ENCODE assay signal across 24 mouse cellular contexts in genomic region chr2:179146274-179146673, GRCm38 (mm10).
DNase-seq lines count a peak whose midpoint lies in the region; ATAC-seq lines count a peak whose summit lies in the region.
"Had no signal": no experiment of that assay in that cellular context is flagged by ENCODE, and none has a peak within 500 bp of the region (broad histone marks: within the 10 kb centered on the region; RNA-seq: fewer than 3 reads in every experiment).

No protein-coding gene starts in this region.

- H3K4me3 ChIP-seq in kidney, embryonic 16.5 days (ENCODE audit: low read length) = no peak overlapping the region
- H3K4me3 ChIP-seq: embryonic facial prominence, embryonic 15.5 days; erythroblast, embryonic 14.5 days; forebrain, embryonic 10.5 days; gastrocnemius, adult 2 months; heart, embryonic 10.5 days; hindbrain, embryonic 10.5 days; hindbrain, embryonic 15.5 days had no signal

- no peak overlapping the region for H3K9ac ChIP-seq in kidney, embryonic 16.5 days (replicated peaks; ENCODE audit: low read length)
- H3K9ac ChIP-seq: embryonic facial prominence, embryonic 15.5 days; hindbrain, embryonic 15.5 days had no signal

- ATAC-seq in kidney, embryonic 16.5 days (ENCODE audit: low FRiP score, low TSS enrichment) = 0 out of 2 replicates have a peak, but pooled peaks have one; percentile 42
- ATAC-seq: activated CD4-positive, CD25-positive, alpha-beta regulatory T cell, adult 4 months; forebrain, embryonic 14.5 days; inflammation-experienced regulatory T-cells, adult 6 months; Patski had no signal

- no peak overlapping the region for H3K4me2 ChIP-seq in kidney, embryonic 16.5 days (replicated peaks; ENCODE audit: low read depth, low read length)
- H3K4me2 ChIP-seq: embryonic facial prominence, embryonic 15.5 days; hindbrain, embryonic 15.5 days had no signal

- 37% methylated on average over 4 of the region's 4 CpGs for WGBS in kidney, embryonic 16.5 days

- no peak overlapping the region for H3K27ac ChIP-seq in kidney, embryonic 16.5 days (ENCODE audit: low read length)
- H3K27ac ChIP-seq: embryonic facial prominence, embryonic 15.5 days; forebrain, embryonic 10.5 days; gastrocnemius, adult 2 months; heart, embryonic 10.5 days; hindbrain, embryonic 10.5 days; hindbrain, embryonic 15.5 days had no signal

- H3K9me3 ChIP-seq in kidney, embryonic 16.5 days (ENCODE audit: low read length) = no peaks in the 10 kb centered on the region
- H3K9me3 ChIP-seq: embryonic facial prominence, embryonic 15.5 days; forebrain, embryonic 10.5 days; heart, embryonic 10.5 days; hindbrain, embryonic 10.5 days; hindbrain, embryonic 15.5 days had no signal

- no peaks in the 10 kb centered on the region for H3K27me3 ChIP-seq in kidney, embryonic 16.5 days (ENCODE audit: insufficient read depth, low read length)
- H3K27me3 ChIP-seq: CH12.LX; embryonic facial prominence, embryonic 15.5 days; hindbrain, embryonic 15.5 days; Patski had no signal

- H3K4me1 ChIP-seq in kidney, embryonic 16.5 days (ENCODE audit: insufficient read depth, low read length) = no peaks in the 10 kb centered on the region
- H3K4me1 ChIP-seq: heart, embryonic 10.5 days; hindbrain, embryonic 15.5 days had no signal

- H3K36me3 ChIP-seq in kidney, embryonic 16.5 days (ENCODE audit: insufficient read depth, low read length) = no peaks in the 10 kb centered on the region
- H3K36me3 ChIP-seq: embryonic facial prominence, embryonic 15.5 days; forebrain, embryonic 10.5 days; heart, embryonic 10.5 days; hindbrain, embryonic 10.5 days; hindbrain, embryonic 15.5 days had no signal

- DNase-seq in heart, adult 11 months = peak; percentile 44
- DNase-seq in heart, adult 8-10 months (ENCODE audit: low spot score) = no peak
- DNase-seq in kidney, postnatal 4 days = no peak
- DNase-seq in urinary bladder, postnatal 36 days (ENCODE audit: low spot score in 2 of 2) = peak; percentile 7 to 8
- no peak for DNase-seq in urinary bladder, postnatal 10 days (ENCODE audit: low spot score)
- DNase-seq: adrenal gland, postnatal 25 days; cerebellum, adult 18-20 months; cerebellum, adult 9-11 months; cerebellum, postnatal 36 days; gastrocnemius, adult 2 months; gastrocnemius, postnatal 25 days; heart, postnatal 14 days had no signal

Comparison
In these comparisons a context has a peak if more than half of its experiments do, and no peak if none do; other contexts are left out.
1. DNase-seq: peak in heart, adult 11 months (single experiment) and urinary bladder, postnatal 36 days (2 of 2); none in heart, adult 8-10 months (single experiment), kidney, postnatal 4 days (0 of 2) and urinary bladder, postnatal 10 days (single experiment).